Mouse (Mus musculus): ENCODE results near the gene Gprin2.

- TF ChIP-seq CTCF (IDR thresholded peaks at IDR 0.05) (no peak), EP300 (IDR thresholded peaks at IDR 0.05) (no peak)
Measured at GRCm38 (mm10) chr14:34193879-34194278, 7.6 kb downstream of the Gprin2 start.

All from lung, postnatal 0 days (tissue).